Mouse (Mus musculus): ENCODE results near the gene Mast4.

DNA sequence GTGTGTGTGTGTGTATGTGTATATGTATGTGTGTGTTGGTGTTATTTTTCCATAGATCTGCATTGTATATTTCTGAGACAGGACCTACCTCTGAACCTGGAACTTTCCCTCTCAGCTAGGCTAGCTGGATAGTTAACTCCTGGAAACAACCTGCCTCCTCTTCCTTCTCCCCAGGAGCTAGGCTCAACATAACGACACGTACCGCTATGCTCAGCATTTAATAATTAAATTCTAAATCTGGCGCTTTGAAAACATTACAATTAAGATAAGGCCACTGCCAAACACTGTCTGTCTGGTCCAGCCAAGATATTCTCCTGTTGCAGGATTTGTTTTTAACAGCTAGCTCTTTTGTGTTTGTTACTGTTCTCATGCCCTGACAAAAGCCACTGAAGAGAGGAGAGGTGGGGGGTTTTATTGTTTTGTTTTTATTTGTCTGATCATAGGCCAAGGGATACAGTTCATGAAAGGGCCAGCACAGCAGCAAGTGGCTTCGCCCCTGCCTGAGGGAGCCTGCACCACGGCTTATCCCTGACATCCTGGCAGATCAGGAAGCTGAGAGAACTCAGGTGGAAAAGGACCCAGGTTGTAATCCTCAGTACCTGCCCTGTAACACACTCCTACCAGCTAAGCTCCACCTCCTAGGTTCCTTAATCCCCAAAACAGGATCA lies 205.0 kb downstream of the Mast4 start:
- no peak for TF ChIP-seq POLR2A (IDR thresholded peaks at IDR 0.05; ENCODE audit: low read depth, low read length)
- no peak for TF ChIP-seq CTCF (IDR thresholded peaks at IDR 0.05; ENCODE audit: extremely low read depth, insufficient read depth, insufficient read length, insufficient replicate concordance)

Data from spleen, adult 2 months (tissue).